Mouse (Mus musculus) kidney, postnatal 25 days (tissue): Measurements from ENCODE around the gene Kdm7a.

ENCODE experiments used
- DNase-seq, 2 experiments: peaks; one replicate each; pipeline ENCODE4 v3.0.0; 2021; ENCODE audit warnings: mixed read lengths in 2 of 2

The Kdm7a gene

DNA sequence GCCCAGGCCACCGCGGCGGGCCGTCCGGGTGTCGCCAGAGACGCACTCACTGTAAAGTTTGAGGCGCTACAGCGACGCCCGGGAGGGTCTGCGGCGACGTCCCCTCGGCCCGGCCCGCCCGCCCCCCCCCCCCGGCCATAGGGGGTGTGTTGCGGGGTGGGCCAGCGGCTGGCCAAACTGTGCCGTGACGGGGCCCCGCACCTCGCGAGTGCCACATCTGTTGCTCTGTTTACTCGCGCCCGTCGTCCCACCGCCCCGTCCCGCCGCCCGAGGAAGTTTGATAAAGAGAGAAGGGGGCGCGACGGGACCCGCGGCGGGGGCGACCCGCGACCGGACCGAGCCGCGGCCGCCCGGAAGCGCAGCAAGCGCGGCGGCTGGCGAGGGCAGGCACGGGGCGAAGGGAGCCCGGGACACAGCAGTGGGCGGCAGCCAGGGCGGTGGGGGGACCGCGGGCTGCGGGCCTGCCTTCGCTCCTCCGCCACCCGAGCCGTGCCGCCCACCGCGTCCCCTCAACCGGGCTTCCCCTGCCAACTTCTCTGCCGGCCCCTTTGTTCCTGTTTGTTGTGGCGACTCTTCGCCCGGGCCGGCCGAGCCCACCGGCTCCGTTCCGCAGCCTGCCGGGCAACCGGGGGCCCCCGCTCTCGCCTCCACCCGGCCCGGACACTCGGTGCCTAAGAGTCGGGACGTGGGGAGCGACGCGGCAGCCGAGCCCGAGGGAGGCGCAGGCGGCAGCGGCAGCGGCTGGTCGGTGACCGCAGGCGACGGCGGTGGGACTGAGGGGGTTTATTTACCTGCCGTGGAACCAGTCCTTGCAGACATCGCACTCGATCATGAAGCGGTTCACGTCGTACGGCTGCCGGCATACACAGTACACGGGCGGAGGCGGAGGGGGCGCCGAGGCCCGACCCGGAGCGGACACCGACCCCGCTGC lies 674 bp downstream of the Kdm7a start:
- peak; percentile 28 to 67 for DNase-seq

DNA sequence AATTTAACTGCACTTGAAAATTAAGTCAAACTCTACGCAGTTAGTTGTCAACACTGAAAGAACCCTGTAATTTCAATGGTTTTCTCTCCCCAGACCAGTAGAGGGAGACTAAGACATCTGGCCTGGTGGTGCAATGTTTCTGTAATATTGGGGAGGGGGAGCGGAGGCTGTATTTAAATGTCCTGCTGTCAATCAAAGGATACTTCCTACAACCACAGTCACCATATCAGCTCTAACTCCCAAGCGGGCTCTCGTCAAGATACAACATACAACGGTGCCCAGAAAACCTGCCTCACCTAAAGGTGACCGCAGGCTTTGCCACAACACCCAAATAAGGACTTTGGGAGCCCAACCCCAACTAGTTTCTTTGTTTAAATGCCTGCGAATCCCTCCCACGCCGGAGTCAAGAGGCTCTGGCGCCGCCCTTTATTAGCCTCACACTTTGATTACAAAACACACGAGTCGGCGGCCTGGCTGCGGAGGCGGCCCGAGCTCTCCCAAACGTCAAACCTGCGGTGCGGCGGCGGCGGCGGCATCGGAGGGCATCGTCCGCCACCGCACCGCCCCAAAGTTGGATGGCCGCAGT lies 1.4 kb downstream of the Kdm7a start:
- DNase-seq, result peak; percentile 84 to 90

DNA sequence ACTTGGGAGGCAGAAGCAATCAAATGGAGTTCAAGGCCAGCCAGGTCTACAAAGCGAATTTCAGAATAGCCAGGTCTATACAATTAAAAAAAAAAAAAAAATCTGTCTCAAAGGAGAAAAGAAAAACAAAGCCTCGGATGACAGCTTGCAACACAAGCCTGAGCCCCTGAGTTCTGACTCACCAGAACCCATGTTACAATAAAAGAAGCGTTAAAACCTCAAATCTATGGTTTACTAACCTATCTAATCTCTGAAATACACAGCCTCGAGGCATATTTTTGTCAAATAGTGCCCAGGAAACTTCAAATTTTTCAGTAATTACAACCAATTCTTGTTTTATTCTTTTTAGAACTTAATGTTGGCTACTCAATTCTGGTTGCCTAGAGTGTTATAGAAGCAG lies 2.1 kb downstream of the Kdm7a start:
- no peak for DNase-seq

DNA sequence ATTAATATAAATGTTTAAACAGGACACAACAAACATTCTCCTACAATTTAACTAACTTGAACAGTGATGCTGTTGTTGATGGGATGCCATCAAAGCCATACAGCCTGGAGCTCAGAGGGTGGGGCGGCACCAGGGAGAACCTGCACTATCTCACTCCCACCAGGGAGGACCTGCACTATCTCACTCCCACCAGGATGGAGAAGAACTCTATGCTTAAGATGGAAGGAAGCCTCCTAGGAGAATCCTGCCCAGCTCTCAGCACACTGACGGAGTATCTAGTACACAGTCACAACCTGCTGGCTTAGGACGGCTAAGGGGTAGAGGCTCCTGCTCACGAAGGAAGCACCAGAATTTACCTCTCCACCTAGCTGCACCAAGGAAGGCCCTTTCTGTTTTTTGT lies 3.4 kb downstream of the Kdm7a start:
- DNase-seq, result no peak

DNA sequence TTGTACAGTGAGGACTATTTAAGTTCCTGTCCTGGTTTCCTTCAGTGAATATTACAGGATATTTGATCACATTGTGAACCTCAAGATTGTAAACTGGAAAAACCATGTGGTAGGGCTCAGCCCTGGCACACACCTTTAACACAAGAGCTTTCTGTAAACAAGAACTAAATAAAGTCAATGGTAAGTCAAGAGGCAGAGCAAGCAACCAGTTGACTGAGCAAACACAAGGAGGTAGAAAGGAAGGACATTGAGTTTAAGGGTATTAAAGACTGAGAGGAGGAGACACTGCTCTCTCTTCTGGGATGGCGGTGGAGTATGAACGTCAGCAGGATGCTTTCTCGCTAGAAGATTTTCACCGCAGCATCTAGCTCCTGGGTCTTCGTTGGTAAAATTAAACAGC lies 13.6 kb downstream of the Kdm7a start:
- DNase-seq, result no peak

DNA sequence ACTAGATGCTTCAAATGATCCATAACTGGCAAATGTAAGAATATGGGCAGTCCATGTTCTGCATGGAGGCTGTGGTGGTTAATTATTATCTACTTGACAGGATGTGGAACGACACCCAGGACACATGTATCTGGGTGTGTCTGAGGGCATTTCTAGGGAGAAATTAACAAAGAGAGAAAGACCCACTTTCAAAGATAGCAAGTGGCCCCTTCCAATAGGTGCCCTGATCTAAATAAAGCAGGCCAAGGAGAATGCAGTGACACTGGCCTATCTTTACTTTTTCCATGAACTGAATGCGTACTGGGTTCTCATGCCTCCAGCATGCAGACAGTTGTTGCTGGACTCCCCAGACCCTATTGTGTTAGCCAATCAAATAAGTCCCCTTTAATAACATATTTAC lies 15.1 kb downstream of the Kdm7a start:
- DNase-seq, result no peak

DNA sequence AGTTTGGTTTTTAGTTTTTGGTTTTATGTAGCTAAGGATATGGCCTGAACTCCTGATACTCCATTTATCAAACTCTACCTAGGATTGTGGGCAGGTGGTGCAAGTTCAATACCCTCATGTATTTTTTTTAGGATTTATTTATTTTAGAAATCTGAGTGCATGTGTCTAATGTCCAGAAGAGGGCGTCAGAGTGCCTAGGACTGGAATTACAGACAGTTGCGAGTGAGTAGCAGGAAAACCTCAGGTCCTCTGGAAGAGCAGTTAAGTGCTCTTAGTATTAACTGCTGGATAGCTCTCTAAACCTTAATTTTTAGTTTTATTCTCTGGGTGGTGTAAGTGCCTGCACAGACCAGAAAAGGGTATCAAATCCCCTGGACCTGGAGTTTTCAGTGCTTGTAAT lies 19.4 kb downstream of the Kdm7a start:
- peak in 1 of 2 experiments; percentile 38 for DNase-seq

DNA sequence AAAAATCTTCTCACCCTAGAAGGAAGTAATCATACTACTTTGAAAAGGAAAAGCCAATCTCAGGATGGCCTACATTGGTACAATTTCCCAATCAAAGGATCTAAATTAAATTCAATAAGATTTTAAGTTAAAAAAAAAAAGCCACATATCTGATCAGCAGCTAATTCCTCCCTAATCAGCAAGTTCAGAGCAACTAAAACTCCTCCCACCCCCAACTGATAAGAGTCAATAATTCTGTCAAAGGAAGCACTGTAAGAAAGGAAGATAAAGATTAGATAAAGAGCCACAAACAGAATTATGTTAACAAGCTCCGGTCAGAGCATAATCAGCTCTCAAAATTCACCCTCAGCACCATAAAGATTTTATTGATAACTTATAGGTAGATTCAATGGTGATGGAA lies 37.5 kb downstream of the Kdm7a start:
- no peak for DNase-seq

DNA sequence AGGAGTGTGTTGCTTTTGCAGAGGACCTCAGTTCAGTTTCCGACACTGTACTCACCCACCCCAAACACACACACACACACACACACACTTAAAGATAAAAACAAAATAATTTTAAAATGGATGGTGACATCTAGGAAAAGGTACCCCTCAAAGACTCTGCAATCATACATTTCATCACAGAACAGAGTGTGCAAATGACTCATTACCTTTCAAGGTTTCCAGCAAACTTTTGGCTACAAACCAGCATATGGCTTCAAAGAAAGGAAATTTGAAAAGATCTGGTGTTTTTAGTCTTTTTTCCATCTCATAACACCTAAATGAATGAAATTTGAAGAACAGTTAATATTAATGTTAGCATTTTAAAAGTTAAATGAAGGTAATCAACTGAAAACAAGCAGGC lies 41.7 kb downstream of the Kdm7a start:
- no peak for DNase-seq

DNA sequence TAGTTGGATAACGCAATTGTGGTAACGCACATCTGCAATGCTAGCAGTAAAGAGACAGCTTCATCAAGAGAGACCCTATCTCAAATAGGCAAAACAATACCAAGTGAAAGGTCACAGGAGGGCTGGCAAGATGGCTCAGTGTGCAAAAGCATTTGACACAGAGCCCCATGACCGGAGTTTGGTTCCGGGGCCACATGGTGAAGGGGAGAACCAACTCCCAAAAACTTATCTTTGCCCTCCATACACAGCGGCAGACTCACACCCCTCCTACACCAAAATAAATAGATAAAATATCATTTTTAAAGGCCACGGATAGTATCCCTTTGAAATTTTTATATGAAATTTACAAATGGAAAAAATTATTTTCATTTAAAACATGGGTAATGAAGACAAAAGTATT lies 44.6 kb downstream of the Kdm7a start:
- no peak for DNase-seq

DNA sequence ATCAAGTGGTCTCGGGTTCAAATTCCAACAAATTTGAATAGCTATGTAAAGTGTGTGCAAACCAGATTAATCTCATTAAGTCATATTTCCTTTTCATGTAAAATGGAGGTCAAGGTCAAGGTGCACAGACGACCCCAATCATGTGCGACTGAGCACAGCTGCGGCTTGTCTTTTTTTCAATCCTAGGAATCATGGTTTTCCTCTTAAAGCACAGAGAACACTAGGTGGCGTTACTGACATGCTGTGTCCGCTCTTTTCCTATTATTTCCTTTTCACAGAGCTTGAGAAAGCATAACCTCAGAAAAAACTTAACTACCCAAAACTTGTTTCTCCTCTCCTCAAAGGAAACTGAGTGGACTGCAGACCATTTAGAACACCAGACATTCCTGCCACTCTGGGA lies 60.5 kb downstream of the Kdm7a start:
- DNase-seq, result no peak

DNA sequence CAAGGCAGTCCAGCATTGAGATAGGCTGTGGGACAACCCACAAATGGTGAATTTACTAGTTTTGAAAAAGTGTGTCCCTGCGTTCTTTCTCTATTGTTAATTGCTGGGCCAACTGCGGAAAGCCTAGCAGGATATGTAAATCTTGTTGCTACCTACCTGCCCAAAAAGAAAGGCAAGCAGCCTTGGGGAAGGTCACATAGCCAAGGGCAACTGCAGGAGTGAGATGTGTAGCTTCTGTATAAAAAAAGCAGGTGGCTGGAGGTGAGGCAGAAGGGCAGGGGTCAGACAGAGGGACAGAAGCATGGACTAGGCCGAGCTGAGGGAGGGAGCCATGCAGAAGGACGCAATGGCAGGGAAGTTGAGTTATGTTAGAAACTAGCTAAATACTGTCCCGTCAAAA lies 74.0 kb downstream of the Kdm7a start:
- no peak for DNase-seq

DNA sequence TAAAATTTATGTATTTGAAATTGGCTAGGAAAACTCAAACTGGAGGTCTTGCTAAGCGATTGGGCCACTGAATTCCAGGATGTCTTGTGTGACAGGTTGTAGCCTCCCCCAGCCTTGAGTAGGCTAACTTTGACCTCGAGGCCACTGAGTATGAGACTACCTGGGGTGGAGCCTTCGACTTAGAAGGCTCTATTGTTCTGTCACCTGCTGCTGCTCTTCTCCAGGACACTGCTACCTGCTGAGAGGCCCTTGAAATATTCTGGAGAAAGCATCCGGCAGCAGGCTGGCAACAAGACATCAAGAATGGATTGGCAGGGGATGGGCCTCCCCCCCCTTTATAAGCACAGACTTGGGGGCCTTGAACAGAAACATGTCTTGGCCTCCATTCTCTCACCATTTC lies 75.1 kb downstream of the Kdm7a start:
- no peak for DNase-seq

DNA sequence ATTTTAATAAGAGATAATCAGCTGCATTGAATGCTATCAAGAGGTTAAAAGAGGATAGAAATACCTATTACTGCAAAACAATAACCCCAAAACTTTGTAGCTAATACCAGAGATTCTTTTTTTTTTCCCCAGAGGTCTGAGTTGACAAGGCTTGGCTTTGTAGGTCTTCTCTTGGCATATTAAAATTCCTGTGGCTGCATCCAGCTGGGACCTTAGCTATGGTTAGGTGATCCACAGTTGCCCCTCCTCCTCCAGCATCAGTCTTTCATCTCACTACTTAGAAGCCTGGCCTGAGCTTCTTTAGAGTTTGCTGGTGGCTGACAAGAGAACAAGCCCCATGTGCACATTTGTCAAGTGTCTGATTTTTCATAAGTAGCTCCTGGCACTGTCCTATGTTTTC lies 81.9 kb downstream of the Kdm7a start:
- no peak for DNase-seq

DNA sequence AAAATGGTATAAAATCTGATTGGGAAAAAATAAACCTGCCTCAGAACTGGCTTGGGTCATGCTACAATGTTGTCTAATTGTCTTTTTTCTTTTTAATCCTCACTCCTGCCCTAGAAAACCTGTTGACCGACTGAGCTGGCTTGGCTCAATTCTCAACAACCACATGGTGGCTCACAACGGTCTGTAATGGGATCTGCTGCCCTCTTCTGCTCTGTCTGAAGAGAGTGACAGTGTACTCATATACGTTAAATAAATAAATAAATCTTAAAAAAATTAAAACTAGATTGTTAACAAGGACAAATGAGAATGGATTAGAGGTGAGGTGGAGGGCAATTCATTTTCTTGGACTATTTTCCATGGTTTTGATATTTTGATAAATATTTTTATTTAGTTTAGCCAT lies 85.9 kb downstream of the Kdm7a start:
- no peak for DNase-seq

DNA sequence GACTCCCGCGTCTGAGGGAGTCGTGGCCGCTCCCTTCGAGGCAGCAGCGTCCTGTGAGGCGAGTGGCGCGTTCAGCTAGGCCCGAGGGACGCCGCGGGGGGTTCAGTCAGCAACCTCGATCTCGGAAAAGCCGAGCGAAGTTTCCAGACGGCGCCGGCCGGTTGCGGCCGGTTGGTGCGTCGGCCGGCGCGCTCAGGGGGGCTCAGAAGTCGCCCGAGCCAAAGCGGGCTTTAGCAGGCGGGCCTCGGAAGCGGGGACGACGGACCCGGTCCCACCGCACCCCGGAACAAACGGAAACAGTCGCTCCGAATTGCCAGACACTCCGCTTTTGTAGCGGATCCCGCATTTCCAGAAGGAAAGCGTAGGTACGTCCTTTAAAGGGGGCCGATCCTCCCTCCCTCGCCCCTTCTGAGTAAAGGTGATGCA lies 88.1 kb downstream of the Kdm7a start:
- no peak for DNase-seq

DNA sequence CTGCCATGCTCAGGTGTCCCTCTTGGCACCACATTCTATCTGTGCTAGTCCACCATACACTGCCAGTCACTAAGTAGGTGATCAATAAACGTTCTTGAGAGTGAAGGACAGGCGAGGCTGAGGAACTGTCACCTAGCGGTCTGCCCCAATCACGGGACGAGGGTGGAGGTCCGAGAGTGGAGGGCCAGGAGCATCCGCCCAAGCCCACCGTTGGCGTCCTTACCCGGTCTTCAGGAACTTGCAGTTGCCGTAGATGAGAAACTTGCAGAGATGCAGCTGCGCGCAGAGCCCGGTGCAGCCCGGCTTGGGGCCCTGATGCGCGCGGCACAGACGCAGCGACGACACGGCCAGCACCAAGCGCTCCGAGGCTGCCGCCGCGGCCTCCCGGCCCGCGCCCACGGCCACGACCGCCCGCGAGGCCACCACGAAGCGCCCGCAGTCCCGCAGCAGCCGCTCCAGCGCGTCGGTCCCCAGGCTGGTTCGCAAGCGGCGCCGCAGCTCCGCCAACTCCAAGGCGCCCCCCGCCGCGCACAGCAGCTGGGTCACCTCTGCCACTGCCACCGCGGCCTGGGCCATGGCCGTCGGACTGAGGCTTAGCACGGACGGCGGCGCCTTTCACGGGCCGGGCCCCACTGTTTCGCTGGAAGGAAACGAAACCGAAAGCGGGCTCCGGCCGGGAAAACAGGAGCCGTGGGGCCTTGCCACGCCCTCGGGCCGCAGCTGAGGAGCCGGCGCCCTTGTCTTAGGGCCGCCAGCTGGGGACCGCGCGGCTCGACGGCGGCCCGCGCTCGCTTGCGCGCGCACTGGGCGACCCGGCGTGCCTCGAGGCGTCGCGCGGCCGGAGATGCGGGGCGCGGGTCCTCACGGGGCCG lies 88.8 kb downstream of the Kdm7a start, which contains the start of gene Parp12:
TSS of gene Parp12 (minus strand) at position 766 of the 872 bp plus-strand sequence.
- peak; percentile 89 to 93 for DNase-seq

DNA sequence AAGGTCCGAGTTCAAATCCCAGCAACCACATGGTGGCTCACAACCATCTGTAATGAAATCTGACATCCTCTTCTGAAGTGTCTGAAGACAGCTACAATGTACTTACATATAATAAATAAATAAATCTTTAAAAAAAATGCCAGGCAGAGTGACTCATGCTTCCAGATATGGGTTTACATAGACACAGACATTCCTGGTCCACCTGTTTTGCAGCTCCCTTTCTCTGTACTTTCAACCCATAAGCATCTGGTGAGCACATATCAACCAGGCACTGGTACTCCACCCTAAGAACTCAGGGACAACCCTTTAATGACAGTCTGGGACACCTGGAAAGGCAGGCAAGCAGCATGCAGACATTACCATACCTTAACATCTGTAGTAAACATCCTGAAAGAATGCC lies 91.2 kb downstream of the Kdm7a start:
- DNase-seq, result no peak

DNA sequence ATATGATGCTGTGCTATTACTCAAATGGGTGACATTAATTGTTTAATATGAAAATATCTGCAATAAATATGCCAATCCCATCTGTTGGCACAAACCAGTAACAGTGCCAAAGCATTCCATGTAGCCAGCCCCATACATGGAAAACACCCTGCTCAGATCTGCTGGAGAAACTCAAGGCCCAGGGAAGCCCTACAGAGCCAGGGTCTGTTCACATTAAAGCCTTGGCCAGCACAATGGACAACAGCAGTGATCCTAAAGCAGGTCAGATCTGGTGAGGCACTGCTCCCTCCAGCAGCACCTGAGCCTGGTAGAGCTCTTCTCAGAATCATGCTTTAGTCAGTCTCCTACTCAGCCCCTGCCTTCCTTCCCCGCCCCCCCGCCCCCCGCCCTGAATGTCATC lies 93.4 kb downstream of the Kdm7a start:
- DNase-seq, result no peak

DNA sequence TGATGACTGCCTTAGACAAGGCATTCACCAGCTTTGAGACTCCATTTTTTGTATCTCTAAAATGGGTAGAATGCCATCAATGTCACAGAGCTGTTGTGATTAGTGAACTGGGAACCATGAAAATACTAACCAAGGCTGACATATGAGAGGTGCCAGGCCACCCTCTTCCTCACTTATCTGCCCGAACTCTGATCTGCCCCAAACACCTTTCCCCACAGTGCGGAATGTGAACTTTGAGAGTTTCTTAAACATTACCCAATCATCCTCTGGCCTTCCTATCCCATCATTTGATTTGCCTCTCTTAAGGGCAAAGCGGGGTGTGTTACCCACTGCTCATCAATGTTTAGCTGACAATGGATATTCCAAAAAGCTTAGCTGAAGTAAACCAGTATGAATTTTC lies 93.9 kb downstream of the Kdm7a start:
- DNase-seq, result no peak

DNA sequence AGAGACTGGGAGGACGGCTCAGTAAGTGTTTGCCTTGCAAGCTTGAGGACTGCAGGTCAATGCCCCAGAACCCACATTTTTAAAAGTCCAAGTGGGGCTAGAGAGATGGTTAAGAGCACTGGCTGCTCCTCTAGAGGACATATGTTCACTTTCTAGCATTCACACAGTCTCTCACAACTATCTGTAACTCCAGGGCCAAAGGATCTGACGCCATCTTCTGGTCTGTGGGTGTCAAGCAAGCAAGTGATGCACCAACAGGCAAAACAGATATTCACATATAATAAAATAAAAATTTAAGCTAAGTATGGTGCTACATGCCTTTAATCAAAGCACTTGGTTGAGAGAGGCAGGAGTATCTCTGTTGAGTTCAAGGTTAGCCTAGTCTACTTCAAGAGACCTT lies 99.8 kb downstream of the Kdm7a start:
- DNase-seq, result no peak

DNA sequence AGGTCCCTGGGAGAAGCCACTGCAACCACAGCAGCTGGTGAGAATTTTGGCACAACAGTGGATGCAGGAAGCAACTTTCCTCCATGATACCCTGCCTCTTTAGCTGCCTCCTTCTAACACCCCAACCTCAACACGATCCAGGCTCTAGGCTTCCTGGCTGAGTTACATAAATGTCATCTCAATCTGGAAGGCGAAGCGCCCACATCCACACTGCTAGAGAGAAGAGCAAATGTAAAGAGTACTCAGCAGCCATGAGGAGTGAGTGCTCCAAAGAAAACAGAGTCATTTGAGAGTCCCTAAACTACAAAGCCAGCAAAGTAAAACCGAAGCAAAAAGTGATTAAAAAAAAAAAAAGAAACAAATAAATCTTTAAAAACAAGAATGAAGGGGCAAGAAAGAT lies 102.0 kb downstream of the Kdm7a start:
- no peak for DNase-seq
